8 mouse cellular contexts compared by ENCODE assay signal in genomic region chr4:57915216-57915965, GRCm38 (mm10). TPM values are rescaled to one million over a fixed set of nuclear protein-coding genes. Genes with fewer than 3 reads are reported as not detected.
DNase-seq lines count a peak whose midpoint lies in the region; ATAC-seq lines count a peak whose summit lies in the region.

No protein-coding gene starts in this region.

- H3K9ac ChIP-seq in intestine, embryonic 14.5 days (ENCODE audit: low read length), result peak overlapping the region; percentile 13; the same call in 1 of the 2 replicates
- H3K9ac ChIP-seq in limb, embryonic 15.5 days, result no peak overlapping the region

- ATAC-seq in megakaryocyte, adult 5-6 weeks (ENCODE audit: poor library complexity, severe bottlenecking), result no peak
- ATAC-seq in intestine, embryonic 14.5 days (replicated peaks; ENCODE audit: low FRiP score, low TSS enrichment, low read depth), result no peak
- ATAC-seq in limb, embryonic 15.5 days (ENCODE audit: insufficient number of reproducible peaks, low FRiP score, low TSS enrichment, low read depth), result no peak

- 28% methylated on average over 17 of the region's 17 CpGs for WGBS in intestine, embryonic 14.5 days
- 33% methylated on average over 17 of the region's 17 CpGs for WGBS in limb, embryonic 15.5 days

- peaks cover 25% of the 10 kb centered on the region for H3K4me1 ChIP-seq in megakaryocyte, embryonic 14.5 days
- H3K4me1 ChIP-seq in intestine, embryonic 14.5 days (replicated peaks; ENCODE audit: control insufficient read depth, insufficient read depth, low read length), result peaks cover 12% of the 10 kb centered on the region; the same call in 1 of the 2 replicates
- H3K4me1 ChIP-seq in limb, embryonic 15.5 days, result peaks cover 28% of the 10 kb centered on the region

- no peaks in the 10 kb centered on the region for H3K36me3 ChIP-seq in megakaryocyte, embryonic 14.5 days (replicated peaks; ENCODE audit: low read length)
- no peaks in the 10 kb centered on the region for H3K36me3 ChIP-seq in intestine, embryonic 14.5 days (ENCODE audit: control insufficient read depth, insufficient read depth, low read length)
- H3K36me3 ChIP-seq in limb, embryonic 15.5 days, result no peaks in the 10 kb centered on the region

- peak overlapping the region; percentile 24; the same call in 1 of the 2 replicates for H3K27ac ChIP-seq in intestine, embryonic 14.5 days (ENCODE audit: low read depth)
- H3K27ac ChIP-seq in limb, embryonic 15.5 days, result no peak overlapping the region

- peak overlapping the region; percentile 40 for H3K4me2 ChIP-seq in intestine, embryonic 14.5 days (ENCODE audit: low read length)
- peak overlapping the region; percentile 33 for H3K4me2 ChIP-seq in limb, embryonic 15.5 days

- H3K9me3 ChIP-seq in megakaryocyte, embryonic 14.5 days, result peaks cover 3% of the 10 kb centered on the region; the same call in 1 of the 2 replicates
- H3K9me3 ChIP-seq in intestine, embryonic 14.5 days (ENCODE audit: control insufficient read depth, low read length), result no peaks in the 10 kb centered on the region
- no peaks in the 10 kb centered on the region for H3K9me3 ChIP-seq in limb, embryonic 15.5 days

- H3K4me3 ChIP-seq in megakaryocyte, embryonic 14.5 days (replicated peaks), result peak overlapping the region; percentile 44
- peak overlapping the region; percentile 32 for H3K4me3 ChIP-seq in intestine, embryonic 14.5 days (ENCODE audit: low read depth, low read length)
- H3K4me3 ChIP-seq in limb, embryonic 15.5 days, result no peak overlapping the region

- peaks cover 20% of the 10 kb centered on the region for H3K27me3 ChIP-seq in megakaryocyte, embryonic 14.5 days (replicated peaks)
- H3K27me3 ChIP-seq in intestine, embryonic 14.5 days (replicated peaks; ENCODE audit: control insufficient read depth, insufficient read depth, low read length), result no peaks in the 10 kb centered on the region
- H3K27me3 ChIP-seq in limb, embryonic 15.5 days, result no peaks in the 10 kb centered on the region

- DNase-seq in brain, adult 2 months (ENCODE audit: low read depth, low spot score), result peak; percentile 91
- DNase-seq in fibroblast of lung, adult 2 months (ENCODE audit: low read depth), result peak; percentile 36
- no peak for DNase-seq in intestine, embryonic 14.5 days (ENCODE audit: low spot score)
- peak; percentile 45 for DNase-seq in ovary, postnatal 36 days (ENCODE audit: low spot score)
- DNase-seq in spleen, postnatal 14 days (ENCODE audit: low spot score in 2 of 2), result no peak

RNA-seq across cellular contexts. Expression of gene D630039A03Rik, which starts 0.7 kb away (rescaled TPM):
- not detected in 2 replicates for polyA plus RNA-seq in megakaryocyte, embryonic 14.5 days (2012; ENCODE audit: insufficient read depth, low replicate concordance)
- 0.27 TPM in 1 of 2 replicates, not detected in the other for total RNA-seq in megakaryocyte, adult 5-6 weeks (2015)
- not detected in 2 replicates for total RNA-seq in megakaryocyte, adult 5-6 weeks (2017)
- 5.7 and 6.1 TPM in 2 replicates for polyA plus RNA-seq in intestine, embryonic 14.5 days (2014; fragmentation: Nextera tagmentation; extraction: Ambion mirVana)
- 0.12 and 0.14 TPM in 2 replicates for polyA plus RNA-seq in limb, embryonic 15.5 days (2015; fragmentation: Nextera tagmentation; extraction: Ambion mirVana)

RNA-seq across cellular contexts. Expression of gene Txn1, which starts 40.8 kb away (rescaled TPM):
- 8.1 and 23.7 TPM in 2 replicates for polyA plus RNA-seq in megakaryocyte, embryonic 14.5 days (2012; ENCODE audit: insufficient read depth, low replicate concordance)
- total RNA-seq in megakaryocyte, adult 5-6 weeks (2015), result 434 and 449 TPM in 2 replicates
- total RNA-seq in megakaryocyte, adult 5-6 weeks (2017), result 184 and 195 TPM in 2 replicates
- 551 and 575 TPM in 2 replicates for polyA plus RNA-seq in intestine, embryonic 14.5 days (2014; fragmentation: Nextera tagmentation; extraction: Ambion mirVana)
- 351 and 362 TPM in 2 replicates for polyA plus RNA-seq in limb, embryonic 15.5 days (2015; fragmentation: Nextera tagmentation; extraction: Ambion mirVana)

Comparison
In these comparisons a context has a peak if more than half of its experiments do, and no peak if none do; other contexts are left out.
1. DNase-seq: peak in brain, adult 2 months (single experiment), fibroblast of lung, adult 2 months (single experiment) and ovary, postnatal 36 days (single experiment); none in intestine, embryonic 14.5 days (single experiment) and spleen, postnatal 14 days (0 of 2).
2. RNA of gene Txn1, which starts 40.8 kb away (polyA plus RNA-seq): 551 to 575 TPM in intestine, embryonic 14.5 days and 351 to 362 TPM in limb, embryonic 15.5 days; 8.1 to 23.7 TPM in megakaryocyte, embryonic 14.5 days; every median in the first group is over 10 times any median in the second.